Mouse (Mus musculus) intestine, embryonic 14.5 days (tissue): ENCODE measurements at regions not wholly inside any gene's neighbourhood (a gene's known extent, or its start where the extent isn't known, plus 50 kb on each side); places are given as distances from the start of the nearest gene placed in this dataset.

Experiments
- ATAC-seq: fragments of 200-750 bp; cut with Nextera tagmentation; replicated peaks from 2 replicates; pipeline ENCODE4 v1.8.0; 2017; ENCODE audit warnings: low read depth, moderate number of reproducible peaks, moderate TSS enrichment, moderate library complexity; ENCODE audit not compliant: low FRiP score, low TSS enrichment
- DNase-seq: peaks from one replicate; pipeline ENCODE4 v3.0.0-alpha.2; 2018; ENCODE audit warnings: low spot score
- H3K27ac ChIP-seq: fragments of 300-500 bp; sonication (generic); 2 replicates; pipeline ENCODE4 v1.5.1; 2014; ENCODE audit warnings: low read depth, mild to moderate bottlenecking, control low read depth
- H3K27me3 ChIP-seq: fragments of 300-500 bp; sonication (generic); replicated peaks from 2 replicates; pipeline ENCODE4 v1.6.1; 2014; ENCODE audit warnings: low read length, control low read depth; ENCODE audit not compliant: control insufficient read depth, insufficient read depth
- H3K36me3 ChIP-seq: fragments of 300-500 bp; sonication (generic); 2 replicates; pipeline ENCODE4 v1.6.1; 2014; ENCODE audit warnings: low read length, control low read depth; ENCODE audit not compliant: control insufficient read depth, insufficient read depth
- H3K4me1 ChIP-seq: fragments of 300-500 bp; sonication (generic); replicated peaks from 2 replicates; pipeline ENCODE4 v1.6.1; 2014; ENCODE audit warnings: low read length, control low read depth, mixed read lengths; ENCODE audit not compliant: control insufficient read depth, insufficient read depth
- H3K4me2 ChIP-seq: fragments of 300-500 bp; sonication (generic); 2 replicates; pipeline ENCODE4 v1.6.1; 2014; ENCODE audit warnings: low read length
- H3K4me3 ChIP-seq: fragments of 300-500 bp; sonication (generic); 2 replicates; pipeline ENCODE4 v1.5.1; 2014; ENCODE audit warnings: low read depth, low read length, control low read depth, mixed read lengths
- H3K9ac ChIP-seq: fragments of 300-500 bp; sonication (generic); 2 replicates; pipeline ENCODE4 v1.6.1; 2014; ENCODE audit warnings: mild to moderate bottlenecking, low read length
- H3K9me3 ChIP-seq: fragments of 300-500 bp; sonication (generic); 2 replicates; pipeline ENCODE4 v1.6.1; 2016; ENCODE audit warnings: low read length, control low read depth; ENCODE audit not compliant: control insufficient read depth
- WGBS: fragments of 180-500 bp; shearing (Covaris S2); extraction: QIAGEN DNeasy Blood & Tissue Kit; methylation state at CpG from one replicate; pipeline ENCODE4 v1.1.7; 2014; 5-methylcytosine and 5-hydroxymethylcytosine counted together

- no peaks in the 10 kb centered on the region for H3K27me3 ChIP-seq
- WGBS: 51% methylated on average over 5 of the region's 5 CpGs
- ATAC-seq (no peak), DNase-seq (no peak)
- 0 out of 2 replicates have a peak, but pooled peaks cover 3% of the 10 kb centered on the region for H3K4me1 ChIP-seq
- H3K36me3 ChIP-seq: no peaks in the 10 kb centered on the region
- H3K27ac ChIP-seq: no peak overlapping the region
- no peak overlapping the region for H3K9ac ChIP-seq
- no peaks in the 10 kb centered on the region for H3K9me3 ChIP-seq
- H3K4me2 ChIP-seq: no peak overlapping the region
- H3K4me3 ChIP-seq: no peak overlapping the region
These were observed 155.3 kb downstream of the Gm12728 start for GRCm38 (mm10) chr4:105944962-105945361.

- 97% methylated on average over 1 of the region's 1 CpGs for WGBS
- Histone ChIP-seq H3K27me3 (no peaks in the 10 kb centered on the region), H3K9ac (no peak overlapping the region), H3K36me3 (no peaks in the 10 kb centered on the region), H3K4me2 (no peak overlapping the region), H3K27ac (no peak overlapping the region), H3K4me1 (0 out of 2 replicates have a peak, but pooled peaks cover 3% of the 10 kb centered on the region), H3K9me3 (no peaks in the 10 kb centered on the region), H3K4me3 (no peak overlapping the region)
- no peak for DNase-seq
- ATAC-seq: no peak
These were observed 156.3 kb downstream of the Gm12728 start for GRCm38 (mm10) chr4:105945921-105946320.

DNA sequence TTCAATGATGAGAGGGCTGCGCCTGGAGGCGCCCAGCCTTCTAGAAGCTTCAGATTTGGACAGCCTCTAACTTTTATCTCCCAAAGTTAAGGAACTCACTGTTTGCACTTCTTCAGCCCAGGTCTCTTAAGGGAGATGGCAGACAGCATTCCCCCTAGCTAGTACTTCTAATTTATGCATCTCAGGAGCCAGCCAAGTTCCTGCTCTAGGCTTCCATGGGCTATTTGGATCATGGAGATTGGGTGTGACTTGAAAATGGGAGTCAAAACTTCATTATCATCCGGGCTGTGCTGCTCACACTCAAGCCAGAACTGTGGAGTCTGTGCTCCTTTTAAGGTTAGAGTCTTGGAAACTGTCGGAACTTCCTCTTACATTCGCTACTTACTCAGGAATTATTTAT, 158.7 kb downstream of the Gm12728 start:
- Histone ChIP-seq H3K27me3 (no peaks in the 10 kb centered on the region), H3K36me3 (no peaks in the 10 kb centered on the region), H3K4me1 (0 out of 2 replicates have a peak, but pooled peaks cover 3% of the 10 kb centered on the region), H3K4me3 (no peak overlapping the region), H3K9ac (no peak overlapping the region), H3K4me2 (no peak overlapping the region), H3K27ac (no peak overlapping the region), H3K9me3 (no peaks in the 10 kb centered on the region)
- DNase-seq (no peak), ATAC-seq (no peak)
- 79% methylated on average over 5 of the region's 5 CpGs for WGBS

- 66% methylated on average over 3 of the region's 3 CpGs for WGBS
- no peak overlapping the region for H3K9ac ChIP-seq
These were observed 162.7 kb downstream of the Gm12728 start for GRCm38 (mm10) chr4:105952406-105952805.

GRCm38 (mm10) chr4:105956516-105956915, 166.8 kb downstream of the Gm12728 start:
- Histone ChIP-seq H3K4me2 (no peak overlapping the region), H3K9me3 (no peaks in the 10 kb centered on the region), H3K27me3 (no peaks in the 10 kb centered on the region), H3K4me1 (no peaks in the 10 kb centered on the region), H3K36me3 (no peaks in the 10 kb centered on the region), H3K9ac (no peak overlapping the region), H3K27ac (no peak overlapping the region), H3K4me3 (no peak overlapping the region)
- 67% methylated on average over 2 of the region's 2 CpGs for WGBS
- DNase-seq (no peak), ATAC-seq (no peak)

More at GRCm38 (mm10) chr4:105952406-105952805, 162.7 kb downstream of the Gm12728 start:
- Histone ChIP-seq H3K36me3 (no peaks in the 10 kb centered on the region), H3K9me3 (no peaks in the 10 kb centered on the region), H3K4me2 (no peak overlapping the region), H3K27ac (no peak overlapping the region), H3K4me3 (no peak overlapping the region), H3K4me1 (no peaks in the 10 kb centered on the region), H3K27me3 (no peaks in the 10 kb centered on the region)
- ATAC-seq: no peak
- no peak for DNase-seq

DNA sequence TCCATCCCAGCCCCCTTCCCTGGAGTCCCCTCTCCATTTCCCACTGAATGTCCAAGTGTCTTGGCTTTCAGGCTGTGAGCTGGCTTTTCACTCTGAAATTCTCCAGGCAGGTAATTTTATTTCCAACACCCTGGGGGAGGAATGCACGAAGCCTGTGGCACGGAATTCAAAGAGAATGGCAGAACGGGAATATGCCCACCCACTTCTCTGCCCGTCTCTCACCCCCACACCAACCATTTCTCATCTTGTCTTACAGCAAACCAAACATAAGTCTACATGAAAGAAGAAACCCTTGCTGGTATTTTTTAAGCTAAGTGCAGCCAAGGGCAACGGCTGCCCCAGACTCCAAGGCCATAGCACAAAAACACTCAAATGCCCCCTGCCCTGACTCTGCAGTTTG, 168.7 kb downstream of the Gm12728 start:
- DNase-seq (no peak), ATAC-seq (no peak)
- no peaks in the 10 kb centered on the region for H3K36me3 ChIP-seq
- no peaks in the 10 kb centered on the region for H3K4me1 ChIP-seq
- no peak overlapping the region for H3K4me3 ChIP-seq
- H3K27me3 ChIP-seq: no peaks in the 10 kb centered on the region
- no peaks in the 10 kb centered on the region for H3K9me3 ChIP-seq
- WGBS: 55% methylated on average over 5 of the region's 5 CpGs
- no peak overlapping the region for H3K27ac ChIP-seq
- H3K9ac ChIP-seq: no peak overlapping the region
- H3K4me2 ChIP-seq: no peak overlapping the region

- Histone ChIP-seq H3K9me3 (no peaks in the 10 kb centered on the region), H3K36me3 (no peaks in the 10 kb centered on the region), H3K4me2 (no peak overlapping the region), H3K27ac (no peak overlapping the region), H3K27me3 (no peaks in the 10 kb centered on the region), H3K4me1 (no peaks in the 10 kb centered on the region), H3K9ac (no peak overlapping the region), H3K4me3 (no peak overlapping the region)
- WGBS: 65% methylated on average over 8 of the region's 8 CpGs
- ATAC-seq (no peak), DNase-seq (no peak)
These were observed 172.2 kb downstream of the Gm12728 start for GRCm38 (mm10) chr4:105961686-105962360.

GRCm38 (mm10) chr4:105962542-105962941, 172.9 kb downstream of the Gm12728 start:
- Histone ChIP-seq H3K9me3 (no peaks in the 10 kb centered on the region), H3K9ac (no peak overlapping the region), H3K4me2 (no peak overlapping the region), H3K36me3 (no peaks in the 10 kb centered on the region), H3K4me1 (no peaks in the 10 kb centered on the region), H3K27ac (no peak overlapping the region), H3K4me3 (no peak overlapping the region), H3K27me3 (no peaks in the 10 kb centered on the region)
- 64% methylated on average over 7 of the region's 7 CpGs for WGBS
- no peak for DNase-seq
- no peak for ATAC-seq

- no peak overlapping the region for H3K4me3 ChIP-seq
- H3K27ac ChIP-seq: no peak overlapping the region
- no peak overlapping the region for H3K9ac ChIP-seq
- H3K4me1 ChIP-seq: 0 out of 2 replicates have a peak, but pooled peaks cover 4% of the 10 kb centered on the region
- no peak for DNase-seq
- no peak for ATAC-seq
- H3K9me3 ChIP-seq: no peaks in the 10 kb centered on the region
- no peaks in the 10 kb centered on the region for H3K27me3 ChIP-seq
- H3K36me3 ChIP-seq: no peaks in the 10 kb centered on the region
- H3K4me2 ChIP-seq: no peak overlapping the region
- 41% methylated on average over 4 of the region's 4 CpGs for WGBS
These were observed 178.7 kb downstream of the Gm12728 start for GRCm38 (mm10) chr4:105968324-105968723.
